Mouse (Mus musculus) liver, postnatal 0 days (tissue): ENCODE results near the gene Eml1. TPM values are rescaled to one million over a fixed set of nuclear protein-coding genes. Genes with fewer than 3 reads are reported as not detected.

Source experiments
- ATAC-seq: fragments of 200-750 bp; cut with Nextera tagmentation; 2 replicates; pipeline ENCODE4 v1.8.0; 2017; ENCODE audit warnings: mild to moderate bottlenecking, moderate library complexity
- DNase-seq: peaks from one replicate; pipeline ENCODE4 v3.0.0-alpha.2; 2016
- H3K27ac ChIP-seq: fragments of 300-500 bp; sonication (generic); 2 replicates; pipeline ENCODE4 v1.5.1; 2014; ENCODE audit warnings: antibody characterized with exemption, moderate library complexity, mild to moderate bottlenecking, low read depth
- H3K27me3 ChIP-seq: fragments of 300-500 bp; sonication (generic); 2 replicates; pipeline ENCODE4 v1.6.1; 2014; ENCODE audit warnings: low read length, control low read depth, mixed read lengths; ENCODE audit not compliant: insufficient read depth
- H3K36me3 ChIP-seq: fragments of 300-500 bp; sonication (generic); replicated peaks from 2 replicates; pipeline ENCODE4 v1.6.1; 2014; ENCODE audit warnings: mild to moderate bottlenecking, control low read depth, low read length, moderate library complexity, mixed read lengths; ENCODE audit not compliant: insufficient read depth
- H3K4me1 ChIP-seq: fragments of 300-500 bp; sonication (generic); 2 replicates; pipeline ENCODE4 v1.6.1; 2014; ENCODE audit warnings: antibody characterized with exemption, mild to moderate bottlenecking, control low read depth; ENCODE audit not compliant: insufficient read depth
- H3K4me2 ChIP-seq: fragments of 300-500 bp; sonication (generic); 2 replicates; pipeline ENCODE4 v1.6.1; 2014; ENCODE audit warnings: low read depth, mild to moderate bottlenecking, low read length, moderate library complexity, mixed read lengths
- H3K4me3 ChIP-seq: fragments of 300-500 bp; sonication (generic); 2 replicates; pipeline ENCODE4 v1.5.1; 2014; ENCODE audit warnings: low read depth, low read length
- H3K9ac ChIP-seq: fragments of 300-500 bp; sonication (generic); replicated peaks from 2 replicates; pipeline ENCODE4 v1.6.1; 2014; ENCODE audit warnings: mild to moderate bottlenecking, moderate library complexity
- H3K9me3 ChIP-seq: fragments of 300-500 bp; sonication (generic); 2 replicates; pipeline ENCODE4 v1.6.1; 2016; ENCODE audit warnings: mild to moderate bottlenecking, control low read depth, low read length, mixed read lengths
- CTCF ChIP-seq: sonication (generic); IDR thresholded peaks from 2 replicates; pipeline ENCODE4 v1.5.1; 2016; ENCODE audit warnings: antibody characterized with exemption, low read depth
- EP300 ChIP-seq: IDR thresholded peaks from 2 replicates; pipeline ENCODE4 v1.6.1; 2016; ENCODE audit warnings: antibody characterized with exemption, low read depth, mild to moderate bottlenecking
- WGBS: fragments of 180-500 bp; shearing (Covaris S2); extraction: QIAGEN DNeasy Blood & Tissue Kit; methylation state at CpG from one replicate; pipeline ENCODE4 v1.1.7; 2014; ENCODE audit not compliant: insufficient replicate concordance; 5-methylcytosine and 5-hydroxymethylcytosine counted together
- polyA plus RNA-seq: library from polyadenylated mRNA; unstranded; fragments of >200 nt; fragmentation: Nextera tagmentation; extraction: Ambion mirVana; gene quantifications from 2 replicates; pipeline ENCODE4 v1.2.1, GENCODE M21; 2015

Gene Eml1
- polyA plus RNA-seq, result 4.6 and 4.8 TPM in 2 replicates

DNA sequence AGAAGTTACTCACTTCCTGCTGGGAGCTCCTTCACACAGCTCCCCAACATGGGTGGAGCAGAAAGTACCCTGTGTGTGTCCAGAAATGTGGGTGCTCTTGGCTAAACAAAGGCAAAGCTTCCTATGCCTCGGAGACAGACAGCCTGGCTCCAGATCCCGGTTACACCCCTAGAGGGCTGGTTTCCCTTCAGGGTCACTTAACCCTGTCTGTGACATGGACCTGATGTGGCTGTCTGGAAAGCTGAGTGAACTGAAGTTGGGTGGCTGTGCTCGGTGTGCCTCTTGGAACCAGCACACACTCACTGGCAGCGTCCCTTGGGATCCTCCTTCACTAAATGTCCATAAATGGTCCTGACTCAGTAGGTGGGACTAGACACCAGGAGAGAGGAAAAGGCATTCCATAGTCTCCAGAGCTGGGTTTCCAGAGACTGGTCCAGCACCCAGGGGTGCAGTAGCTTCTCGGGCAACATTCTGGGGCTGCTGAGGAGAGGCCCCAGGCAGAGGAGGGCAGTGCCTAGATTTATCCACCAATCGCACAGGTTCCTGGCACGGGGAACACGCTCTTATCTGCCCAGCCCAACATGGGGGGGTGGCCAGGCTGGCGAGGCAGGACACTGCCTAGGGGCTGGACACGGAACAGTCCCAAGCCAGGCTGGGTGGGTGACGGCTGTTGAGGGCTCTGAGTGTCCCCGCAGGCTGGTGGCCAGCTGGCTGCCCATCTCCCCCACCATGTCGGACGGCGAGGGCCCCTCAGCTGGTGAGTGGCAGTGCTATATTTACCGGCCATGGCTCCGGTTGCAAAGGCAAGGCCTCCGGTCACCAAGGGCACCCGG, at the start of gene Eml1:
TSS of gene Eml1 (plus strand) at position 362 of the 833 bp plus-strand sequence.
- DNase-seq, result no peak
- Histone ChIP-seq H3K27me3 (no peaks in the 10 kb centered on the region), H3K36me3 (no peaks in the 10 kb centered on the region), H3K4me2 (0 out of 2 replicates have a peak within 1 kb of the TSS, but pooled peaks have one; percentile 13), H3K9me3 (no peaks in the 10 kb centered on the region), H3K9ac (no peak within 1 kb of the TSS), H3K27ac (peak within 1 kb of the TSS; percentile 44; the same call in 1 of the 2 replicates), H3K4me1 (no peaks in the 10 kb centered on the region), H3K4me3 (no peak within 1 kb of the TSS)
- TF ChIP-seq EP300, result 0 out of 2 replicates have a peak, but pooled peaks have one; percentile 20
- peak; percentile 14; the same call in 1 of the 2 replicates for TF ChIP-seq CTCF
- WGBS, result 54% methylated on average over 19 of the region's 19 CpGs
- ATAC-seq, result peak; percentile 43; the same call in 1 of the 2 replicates

DNA sequence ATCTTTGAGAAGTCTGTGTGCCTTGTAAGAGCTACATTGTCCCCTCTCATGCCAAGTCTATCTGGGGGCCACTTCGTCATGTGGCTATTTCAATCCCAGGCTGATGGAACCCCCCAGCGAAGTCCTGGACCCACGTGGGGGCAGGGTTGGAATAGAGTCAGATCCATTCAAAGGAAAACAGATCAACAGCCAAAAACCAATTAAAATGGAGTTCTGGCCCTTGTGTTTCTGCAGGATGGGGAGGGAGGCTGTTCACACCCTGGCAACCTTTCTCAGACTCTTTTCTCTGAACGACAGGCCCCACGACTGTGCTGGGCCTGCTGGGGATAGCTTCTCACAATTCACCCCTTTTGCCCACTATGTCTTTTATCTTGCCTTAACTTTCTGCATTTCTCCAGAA, 44.4 kb upstream of the Eml1 start:
- no peak for ATAC-seq
- Histone ChIP-seq H3K27ac (no peak overlapping the region), H3K27me3 (peaks cover 45% of the 10 kb centered on the region), H3K36me3 (no peaks in the 10 kb centered on the region), H3K4me3 (no peak overlapping the region), H3K4me1 (0 out of 2 replicates have a peak, but pooled peaks cover 3% of the 10 kb centered on the region), H3K9ac (no peak overlapping the region), H3K9me3 (no peaks in the 10 kb centered on the region), H3K4me2 (no peak overlapping the region)
- no peak for DNase-seq
- WGBS, result 43% methylated on average over 5 of the region's 5 CpGs
- no peak for TF ChIP-seq EP300
- no peak for TF ChIP-seq CTCF

DNA sequence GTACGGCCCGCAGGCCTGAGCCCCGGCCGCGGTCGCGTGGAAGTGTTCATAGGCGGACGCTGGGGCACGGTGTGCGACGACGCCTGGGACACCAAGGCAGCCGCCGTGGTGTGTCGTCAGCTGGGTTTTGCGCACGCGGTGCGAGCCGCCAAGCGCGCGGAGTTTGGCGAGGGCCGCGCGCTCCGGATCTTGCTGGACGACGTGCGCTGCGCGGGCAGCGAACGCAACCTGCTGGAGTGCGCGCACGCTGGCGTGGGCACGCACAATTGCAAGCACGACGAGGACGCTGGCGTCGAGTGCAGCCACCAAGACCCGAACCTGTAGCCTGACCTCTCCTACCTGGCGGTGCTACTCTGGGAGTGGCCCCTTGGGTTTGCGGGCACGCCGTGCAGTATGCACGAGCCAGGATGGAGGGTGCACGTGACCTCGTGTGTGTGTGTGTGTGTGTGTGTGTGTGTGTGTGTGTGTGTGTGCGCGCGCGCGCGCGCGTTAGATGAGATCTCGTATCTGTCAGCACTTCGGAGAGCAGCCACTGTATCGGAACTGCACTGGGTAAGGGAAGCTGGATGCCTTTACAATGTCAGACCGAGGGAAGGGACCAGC, 42.8 kb upstream of the Eml1 start:
- DNase-seq (peak; percentile 19), ATAC-seq (no peak)
- TF ChIP-seq CTCF, result no peak
- no peak for TF ChIP-seq EP300
- Histone ChIP-seq H3K4me2 (peak overlapping the region; percentile 35; the same call in 1 of the 2 replicates), H3K36me3 (no peaks in the 10 kb centered on the region), H3K4me3 (no peak overlapping the region), H3K27me3 (peaks cover 45% of the 10 kb centered on the region), H3K9ac (no peak overlapping the region), H3K4me1 (peaks cover 3% of the 10 kb centered on the region; the same call in 1 of the 2 replicates), H3K9me3 (no peaks in the 10 kb centered on the region), H3K27ac (no peak overlapping the region)
- 1% methylated on average over 48 of the region's 66 CpGs for WGBS

DNA sequence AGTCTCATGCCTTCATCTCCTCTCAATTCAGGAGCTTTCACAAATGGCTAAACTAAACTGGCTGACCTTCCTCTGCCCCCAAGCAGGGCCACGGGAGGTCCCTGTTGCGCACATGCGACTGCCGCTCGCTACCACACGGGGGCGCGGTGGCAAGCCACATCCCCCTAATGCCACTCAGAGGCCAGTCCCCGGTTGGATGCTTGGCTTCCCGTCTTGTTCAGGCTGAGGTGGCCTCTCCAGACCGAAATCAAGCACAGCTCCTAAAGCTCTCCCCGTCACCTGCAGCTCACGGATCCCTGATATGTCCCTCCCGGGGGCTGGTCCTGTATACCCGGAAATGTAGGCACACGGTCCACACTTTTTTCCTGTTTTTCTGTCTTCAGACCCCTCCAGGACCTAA, 37.7 kb upstream of the Eml1 start:
- Histone ChIP-seq H3K9me3 (no peaks in the 10 kb centered on the region), H3K9ac (peak overlapping the region; percentile 22), H3K27me3 (peaks cover 44% of the 10 kb centered on the region), H3K4me2 (peak overlapping the region; percentile 85), H3K27ac (no peak overlapping the region), H3K4me1 (peaks cover 14% of the 10 kb centered on the region), H3K36me3 (no peaks in the 10 kb centered on the region), H3K4me3 (peak overlapping the region; percentile 19)
- WGBS, result 3% methylated on average over 16 of the region's 16 CpGs
- DNase-seq (peak; percentile 84), ATAC-seq (peak; percentile 49)
- peak; percentile 94 for TF ChIP-seq CTCF
- TF ChIP-seq EP300, result no peak

DNA sequence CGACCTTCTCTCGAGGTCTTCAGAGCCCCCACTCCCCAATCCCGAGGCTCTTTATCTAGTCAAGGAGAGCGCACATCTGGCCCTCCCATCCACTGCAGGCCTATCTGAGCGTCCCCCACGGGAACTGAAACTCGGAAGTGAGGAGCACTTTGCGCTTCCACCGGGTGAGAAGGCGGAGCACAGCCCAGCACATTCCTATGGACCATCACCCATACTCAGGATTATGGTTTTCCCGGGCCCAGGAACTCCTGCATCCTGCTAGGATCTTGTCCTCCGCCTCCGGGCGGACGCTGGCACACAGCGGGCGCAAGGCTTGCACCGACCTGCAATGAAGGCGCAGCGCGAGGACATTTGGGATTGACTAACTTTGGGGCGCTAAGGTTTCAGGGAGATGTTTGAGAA, 37.3 kb upstream of the Eml1 start:
- Histone ChIP-seq H3K9ac (peak overlapping the region; percentile 22; the same call in 1 of the 2 replicates), H3K9me3 (no peaks in the 10 kb centered on the region), H3K4me1 (peaks cover 14% of the 10 kb centered on the region), H3K27ac (no peak overlapping the region), H3K4me2 (peak overlapping the region; percentile 85), H3K27me3 (peaks cover 43% of the 10 kb centered on the region), H3K4me3 (peak overlapping the region; percentile 19), H3K36me3 (no peaks in the 10 kb centered on the region)
- under 1% methylated on average over 22 of the region's 22 CpGs for WGBS
- ATAC-seq, result peak; percentile 44
- TF ChIP-seq EP300 (no peak), CTCF (no peak)
- DNase-seq, result no peak

GRCm38 (mm10) chr12:108333895-108334445, 36.8 kb upstream of the Eml1 start, which contains the start of gene Cyp46a1:
Gene Cyp46a1, plus strand, starts transcription at chr12:108334381.
- peaks cover 14% of the 10 kb centered on the region for H3K4me1 ChIP-seq
- TF ChIP-seq EP300, result no peak
- peak; percentile 25; the same call in 1 of the 2 replicates for TF ChIP-seq CTCF

More at GRCm38 (mm10) chr12:108333895-108334445, 36.8 kb upstream of the Eml1 start, which contains the start of gene Cyp46a1:
- Histone ChIP-seq H3K36me3 (no peaks in the 10 kb centered on the region), H3K27ac (no peak within 1 kb of the TSS), H3K9ac (peak within 1 kb of the TSS; percentile 22), H3K4me2 (peak within 1 kb of the TSS; percentile 85), H3K4me3 (peak within 1 kb of the TSS; percentile 49), H3K27me3 (peaks cover 38% of the 10 kb centered on the region), H3K9me3 (no peaks in the 10 kb centered on the region)
- WGBS, result under 1% methylated on average over 36 of the region's 56 CpGs
- peak; percentile 93 for ATAC-seq
- DNase-seq, result peak; percentile 96
